Mouse (Mus musculus): ENCODE measurements around the gene Trim10.

The Trim10 gene

DNA sequence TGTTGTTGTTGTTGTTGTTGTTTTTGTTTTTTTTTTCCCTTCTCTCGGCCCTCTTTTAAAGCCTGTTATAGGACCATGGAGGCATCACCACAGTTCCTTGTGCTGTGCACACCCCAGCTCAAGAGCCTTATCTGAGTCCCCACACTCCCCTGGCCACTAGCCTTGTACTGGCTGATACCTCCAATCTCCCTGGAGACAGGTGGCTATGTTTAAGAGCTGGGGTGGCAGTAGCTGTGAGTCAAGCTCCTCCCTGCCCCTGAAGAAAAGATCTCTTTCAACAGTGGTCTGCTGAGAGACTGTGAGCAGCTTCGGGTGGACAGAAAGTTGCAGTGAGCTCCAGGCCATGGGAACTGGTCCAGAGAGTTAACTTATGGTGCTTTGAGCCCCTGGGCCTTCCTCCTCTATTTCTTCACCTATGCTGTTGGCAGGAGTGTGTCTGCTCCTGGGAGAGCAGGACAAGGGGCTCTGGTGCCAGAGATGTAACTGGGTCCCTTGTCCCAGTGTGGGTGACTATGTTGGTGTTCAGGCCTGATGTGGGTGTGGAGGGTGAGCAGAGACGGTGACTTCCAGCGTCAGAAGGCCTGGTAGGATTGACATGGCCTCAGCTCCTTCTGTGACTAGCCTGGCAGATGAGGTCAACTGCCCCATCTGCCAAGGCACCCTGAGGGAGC lies at the start of gene Trim10:
Gene Trim10, plus strand, starts transcription at position 291 of the 671 bp plus-strand sequence.
- no peak for DNase-seq (ENCODE audit: low read depth, low spot score)

- peak; percentile 44 for DNase-seq (ENCODE audit: low read depth, low spot score)
Measured at GRCm38 (mm10) chr17:36824005-36824404, 45.4 kb upstream of the Trim10 start.

- DNase-seq (ENCODE audit: low read depth, low spot score), result peak; percentile 78
Measured at GRCm38 (mm10) chr17:36825525-36825924, 43.8 kb upstream of the Trim10 start.

GRCm38 (mm10) chr17:36826002-36826401 lies 43.4 kb upstream of the Trim10 start:
- DNase-seq (ENCODE audit: low read depth, low spot score), result peak; percentile 95

GRCm38 (mm10) chr17:36828488-36828887 lies 40.9 kb upstream of the Trim10 start:
- DNase-seq (ENCODE audit: low read depth, low spot score), result no peak

- DNase-seq (ENCODE audit: low read depth, low spot score), result no peak
Measured at GRCm38 (mm10) chr17:36830470-36830869, 38.9 kb upstream of the Trim10 start.

DNA sequence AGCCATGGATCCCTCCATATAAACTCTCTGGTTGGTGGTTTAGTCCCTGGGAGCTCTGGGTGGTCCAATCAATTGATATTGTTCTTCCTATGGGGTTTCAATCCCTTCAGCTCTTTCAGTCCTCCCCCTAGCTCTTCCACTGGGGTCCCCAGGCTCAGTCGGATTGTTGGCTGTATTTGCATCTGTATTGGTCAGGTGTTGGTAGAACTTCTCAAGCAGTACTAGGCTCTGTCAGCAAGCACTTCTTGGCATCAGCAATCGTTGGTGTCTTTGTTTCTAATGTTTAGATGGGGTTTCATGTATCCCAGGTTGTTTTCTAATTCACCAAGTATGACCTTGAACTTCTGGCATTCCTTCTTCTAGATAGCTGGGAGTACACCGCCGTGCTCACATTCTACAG lies 36.7 kb upstream of the Trim10 start:
- DNase-seq (ENCODE audit: low read depth, low spot score), result no peak

GRCm38 (mm10) chr17:36835591-36836426 lies 33.6 kb upstream of the Trim10 start:
- peak; percentile 82 for DNase-seq (ENCODE audit: low read depth, low spot score)

DNA sequence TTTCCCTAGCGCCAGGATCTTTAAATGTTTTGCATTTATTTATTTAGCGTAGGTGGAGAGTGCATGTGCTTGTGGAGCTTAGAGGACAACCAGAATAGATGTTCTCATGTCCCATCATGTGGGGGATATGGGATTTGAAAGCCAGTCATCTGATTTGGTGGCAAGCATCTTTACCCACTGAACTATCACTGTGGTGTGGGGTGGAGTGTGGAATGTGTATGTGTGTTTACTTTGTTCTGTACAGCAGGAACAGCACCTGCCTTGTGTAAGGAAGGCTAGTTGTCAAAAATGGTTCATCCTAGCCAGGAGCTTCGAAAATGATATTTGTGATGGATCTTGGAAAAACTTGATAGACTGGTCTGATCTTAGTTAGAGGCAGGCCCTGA lies 33.0 kb upstream of the Trim10 start:
- peak; percentile 17 for DNase-seq (ENCODE audit: low read depth, low spot score)

DNA sequence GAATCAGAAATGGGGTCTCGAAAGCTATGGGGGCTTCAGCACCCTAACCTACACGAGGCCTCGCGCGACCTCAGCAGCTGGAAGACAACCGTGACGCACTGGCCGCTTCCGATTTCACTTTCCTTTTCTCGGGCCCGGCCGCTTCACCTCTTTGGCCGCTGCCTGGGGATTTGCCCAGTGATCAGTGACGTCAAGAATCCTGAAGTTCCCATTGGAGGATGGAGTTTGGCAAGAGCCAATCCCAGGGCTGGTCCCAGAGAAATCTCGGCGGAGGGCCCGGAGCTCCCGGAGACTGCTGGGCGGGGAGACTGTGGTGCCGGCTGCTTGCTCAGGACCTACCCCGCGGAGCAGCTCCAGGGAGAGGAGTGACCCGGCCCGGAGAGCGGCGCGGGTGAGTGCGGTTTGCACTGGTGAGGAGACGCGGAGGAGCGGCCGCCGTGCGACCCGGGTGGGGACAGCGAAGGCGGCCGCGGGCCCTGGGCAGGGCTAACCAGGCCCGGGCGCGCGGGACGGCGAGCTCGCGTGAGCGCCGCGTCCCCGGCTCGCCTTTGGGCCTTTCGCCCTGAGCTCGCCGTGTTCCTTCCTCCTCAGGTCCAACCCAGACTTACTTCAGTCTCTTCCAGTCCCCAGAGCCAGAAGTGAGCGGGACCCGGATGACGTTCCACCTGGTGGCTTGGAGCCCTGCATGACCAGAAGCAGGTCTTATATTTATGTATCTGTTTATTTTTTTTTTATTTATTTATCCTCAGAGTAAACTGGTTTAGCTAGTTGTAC lies 32.3 kb upstream of the Trim10 start, which contains the start of gene Trim26:
Gene Trim26, plus strand, starts transcription at position 261 of the 774 bp plus-strand sequence.
- DNase-seq (ENCODE audit: low read depth, low spot score), result peak; percentile 99

DNA sequence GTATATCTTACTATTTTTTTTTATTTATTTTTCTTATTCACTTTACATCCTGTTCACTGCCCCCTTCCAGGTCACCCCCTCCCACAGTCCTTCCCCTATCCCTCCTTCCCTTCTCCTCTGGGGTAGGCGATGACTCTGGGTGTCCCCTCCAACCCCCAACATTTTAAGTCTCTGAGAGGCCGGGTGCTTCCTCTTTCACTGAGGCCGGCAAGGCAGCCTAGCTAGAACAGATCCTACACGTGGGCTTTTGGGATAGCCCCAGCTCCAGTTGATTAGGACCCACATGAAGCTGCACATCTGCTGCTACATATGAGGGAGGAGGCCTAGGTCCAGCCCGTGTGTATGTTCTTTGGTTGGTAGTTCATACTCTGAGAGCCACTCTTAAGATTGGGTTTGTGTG lies 30.4 kb upstream of the Trim10 start:
- DNase-seq (ENCODE audit: low read depth, low spot score), result no peak

DNA sequence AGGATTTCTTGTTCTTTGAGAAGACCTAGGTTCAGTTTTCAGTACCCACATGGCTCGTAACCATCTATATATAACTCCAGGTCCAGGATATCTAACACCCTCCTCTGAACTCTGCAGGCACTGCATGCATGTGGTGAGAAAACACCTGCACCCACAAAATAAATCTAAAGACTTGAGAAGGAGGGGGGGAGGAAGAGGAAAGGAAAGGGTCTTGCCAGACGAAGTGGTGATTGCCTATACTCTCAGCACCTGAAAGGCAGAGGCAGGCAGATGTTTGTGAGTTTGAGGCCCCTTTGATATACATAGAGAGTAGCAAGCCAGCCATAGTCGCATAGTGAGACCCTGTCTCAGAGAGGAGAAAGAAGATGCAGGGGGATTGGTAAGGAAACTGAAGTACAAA lies 29.4 kb upstream of the Trim10 start:
- no peak for DNase-seq (ENCODE audit: low read depth, low spot score)

GRCm38 (mm10) chr17:36840961-36841445 lies 28.4 kb upstream of the Trim10 start:
- no peak for DNase-seq (ENCODE audit: low read depth, low spot score)

DNA sequence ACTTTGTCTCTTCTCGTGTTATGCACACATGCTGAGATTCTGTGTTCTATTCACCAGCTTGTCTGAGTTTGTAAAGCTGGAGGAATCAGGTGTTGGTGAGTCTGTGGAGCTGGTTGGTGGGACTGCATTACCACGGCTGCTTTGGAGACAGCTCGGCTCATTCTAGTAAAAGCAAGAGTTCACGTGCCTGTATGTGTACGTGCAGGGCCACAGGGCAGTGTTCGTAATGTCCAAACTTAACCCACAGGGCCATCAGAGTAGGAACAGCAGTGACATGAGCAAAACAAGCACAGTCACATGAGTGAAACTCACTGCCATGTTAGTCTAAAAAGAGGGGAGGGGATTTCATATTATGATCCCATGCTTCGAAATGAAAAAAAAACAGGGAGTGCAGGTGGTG lies 25.7 kb upstream of the Trim10 start:
- no peak for DNase-seq (ENCODE audit: low read depth, low spot score)

GRCm38 (mm10) chr17:36844286-36844719 lies 25.1 kb upstream of the Trim10 start:
- DNase-seq (ENCODE audit: low read depth, low spot score), result no peak

GRCm38 (mm10) chr17:36844725-36845124 lies 24.6 kb upstream of the Trim10 start:
- DNase-seq (ENCODE audit: low read depth, low spot score), result no peak

GRCm38 (mm10) chr17:36848911-36849310 lies 20.5 kb upstream of the Trim10 start:
- no peak for DNase-seq (ENCODE audit: low read depth, low spot score)

GRCm38 (mm10) chr17:36849992-36850391 lies 19.4 kb upstream of the Trim10 start:
- no peak for DNase-seq (ENCODE audit: low read depth, low spot score)

- no peak for DNase-seq (ENCODE audit: low read depth, low spot score)
Measured at GRCm38 (mm10) chr17:36851200-36851599, 18.2 kb upstream of the Trim10 start.

GRCm38 (mm10) chr17:36851627-36852026 lies 17.7 kb upstream of the Trim10 start:
- DNase-seq (ENCODE audit: low read depth, low spot score), result no peak

DNA sequence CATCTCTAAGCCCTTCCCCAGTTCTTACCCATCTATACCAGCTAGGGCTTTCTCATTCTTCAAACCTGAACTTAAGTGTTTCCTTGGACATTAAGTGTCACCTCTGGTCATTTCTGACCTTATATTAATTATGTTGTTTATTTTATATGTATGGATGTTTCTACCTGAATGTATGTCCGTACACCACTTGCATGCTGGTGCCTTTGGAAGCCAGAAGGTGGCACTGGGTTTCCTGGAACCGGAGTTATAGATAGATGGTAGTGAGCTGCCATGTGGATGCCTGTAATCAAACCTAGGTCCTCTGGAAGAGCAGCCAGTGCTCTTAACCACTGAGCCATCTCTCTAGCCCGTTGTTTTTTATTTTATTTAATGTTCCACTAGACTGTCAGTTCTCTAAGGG lies 13.9 kb upstream of the Trim10 start:
- no peak for DNase-seq (ENCODE audit: low read depth, low spot score)

DNA sequence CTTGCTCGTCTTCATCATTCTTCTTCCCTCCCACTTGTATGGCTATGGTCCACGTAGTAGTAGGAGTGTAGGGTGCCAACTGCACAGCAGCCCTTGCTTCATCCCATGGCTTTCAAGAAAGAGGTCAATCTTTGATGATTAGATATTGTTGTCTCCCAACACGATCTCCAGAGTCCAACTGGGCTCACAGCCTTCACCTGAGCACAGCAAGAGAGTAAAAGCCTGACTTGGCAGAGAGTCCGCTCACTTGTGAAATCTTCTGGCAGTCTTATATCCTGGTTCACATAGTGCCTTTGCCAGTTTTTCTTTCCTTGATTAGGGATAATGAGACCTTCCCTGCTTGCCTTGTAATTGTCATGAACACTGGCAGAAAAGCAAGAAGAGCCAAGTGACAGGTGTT lies 13.1 kb upstream of the Trim10 start:
- no peak for DNase-seq (ENCODE audit: low read depth, low spot score)

Data from brain, adult 2 months (tissue).